Mouse (Mus musculus): ENCODE measurements at regions not wholly inside any gene's neighbourhood (a gene's known extent, or its start where the extent isn't known, plus 50 kb on each side); places are given as distances from the start of the nearest gene placed in this dataset.
"Not testable (repeated sequence)": the region's sequence is repeated elsewhere in the genome, so short reads cannot be mapped to it uniquely, and the experiment has no call there.

DNA sequence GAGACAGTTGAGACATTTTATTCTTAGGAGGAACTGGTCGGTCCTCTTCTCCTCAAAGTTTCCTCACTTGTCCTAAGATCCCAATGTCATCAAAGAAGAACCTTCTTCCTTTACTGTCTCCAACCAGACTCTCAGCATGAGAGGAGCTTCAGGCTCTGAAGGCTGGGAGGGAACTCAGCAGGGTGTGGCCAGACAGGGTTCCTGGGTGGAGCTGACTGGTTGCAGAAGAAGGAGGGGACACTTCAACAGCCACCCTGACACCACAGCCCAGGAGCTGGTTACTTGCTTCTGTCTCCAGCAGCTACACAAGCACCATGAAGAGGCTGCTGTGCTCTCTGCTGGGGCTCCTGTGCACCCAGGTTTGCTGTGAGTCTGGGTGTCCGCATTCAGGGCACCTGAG lies 866.5 kb upstream of the Olfr1507 start:
- TF ChIP-seq POLR2A (IDR thresholded peaks at IDR 0.05; ENCODE audit: control insufficient read depth, low read depth, low read length); CTCF (IDR thresholded peaks at IDR 0.05; ENCODE audit: control insufficient read depth, insufficient read depth, insufficient replicate concordance, low read depth, low read length): not testable (repeated sequence)

All from testis, adult 2 months (tissue).